Mouse (Mus musculus): ENCODE results near the gene Hipk3. TPM values are rescaled to one million over a fixed set of nuclear protein-coding genes. Genes with fewer than 3 reads are reported as not detected.

Hipk3 gene
- polyA plus RNA-seq, 1 experiment from 2014 or later, result 8.8 TPM

DNA sequence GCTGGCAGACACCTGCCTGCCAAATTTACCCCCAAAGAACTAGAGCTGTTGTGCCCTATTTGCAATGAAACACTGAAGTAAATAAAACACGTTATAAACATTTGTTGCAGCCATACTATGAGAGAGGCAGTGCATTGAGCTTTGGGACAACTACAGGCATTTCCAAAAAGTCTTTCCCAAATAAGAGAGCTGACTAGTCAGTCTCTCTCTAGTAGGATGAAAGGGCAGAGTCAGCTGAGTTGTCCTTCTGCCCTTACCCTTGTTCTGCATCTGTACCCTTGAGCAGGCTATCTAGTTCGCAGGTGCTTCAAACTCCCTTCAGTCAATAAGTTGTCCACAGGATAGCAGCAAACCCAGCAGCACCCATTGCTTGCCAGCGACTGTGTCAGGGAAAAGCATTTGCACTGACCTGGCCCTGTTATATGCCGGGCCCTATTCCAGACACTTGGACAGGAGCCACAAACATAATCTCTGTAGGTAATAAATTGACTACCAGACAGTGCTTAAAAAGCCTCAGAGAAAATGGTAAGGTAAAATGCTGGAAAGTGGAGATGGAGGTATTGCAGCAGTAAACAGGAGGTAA is 83.2 kb downstream of the Hipk3 start, which contains the start of gene D430041D05Rik:
D430041D05Rik (minus strand) TSS at position 51 of the 583 bp plus-strand sequence.
- Histone ChIP-seq H3K27me3 (ENCODE audit: control insufficient read depth, insufficient read depth, low read length) (peaks cover 3% of the 10 kb centered on the region; the same call in 1 of the 2 replicates), H3K9ac (ENCODE audit: low read length) (peak within 1 kb of the TSS; percentile 48), H3K9me3 (ENCODE audit: control insufficient read depth, low read length) (no peaks in the 10 kb centered on the region), H3K4me1 (replicated peaks; ENCODE audit: control insufficient read depth, insufficient read depth) (0 out of 2 replicates have a peak, but pooled peaks cover 3% of the 10 kb centered on the region), H3K4me2 (replicated peaks; ENCODE audit: low read depth) (peak within 1 kb of the TSS; percentile 100), H3K4me3 (ENCODE audit: low read depth, low read length) (peak within 1 kb of the TSS; percentile 53), H3K27ac (replicated peaks) (no peak within 1 kb of the TSS), H3K36me3 (ENCODE audit: control insufficient read depth, insufficient read depth, low read length) (no peaks in the 10 kb centered on the region)
- no peak for DNase-seq (ENCODE audit: low spot score)
- TF ChIP-seq EP300 (optimal IDR thresholded peaks at IDR 0.05) (no peak), CTCF (IDR thresholded peaks at IDR 0.05; ENCODE audit: low read depth) (no peak)
- no peak for ATAC-seq (ENCODE audit: low FRiP score, low TSS enrichment)
- 59% methylated on average over 4 of the region's 4 CpGs for WGBS

DNA sequence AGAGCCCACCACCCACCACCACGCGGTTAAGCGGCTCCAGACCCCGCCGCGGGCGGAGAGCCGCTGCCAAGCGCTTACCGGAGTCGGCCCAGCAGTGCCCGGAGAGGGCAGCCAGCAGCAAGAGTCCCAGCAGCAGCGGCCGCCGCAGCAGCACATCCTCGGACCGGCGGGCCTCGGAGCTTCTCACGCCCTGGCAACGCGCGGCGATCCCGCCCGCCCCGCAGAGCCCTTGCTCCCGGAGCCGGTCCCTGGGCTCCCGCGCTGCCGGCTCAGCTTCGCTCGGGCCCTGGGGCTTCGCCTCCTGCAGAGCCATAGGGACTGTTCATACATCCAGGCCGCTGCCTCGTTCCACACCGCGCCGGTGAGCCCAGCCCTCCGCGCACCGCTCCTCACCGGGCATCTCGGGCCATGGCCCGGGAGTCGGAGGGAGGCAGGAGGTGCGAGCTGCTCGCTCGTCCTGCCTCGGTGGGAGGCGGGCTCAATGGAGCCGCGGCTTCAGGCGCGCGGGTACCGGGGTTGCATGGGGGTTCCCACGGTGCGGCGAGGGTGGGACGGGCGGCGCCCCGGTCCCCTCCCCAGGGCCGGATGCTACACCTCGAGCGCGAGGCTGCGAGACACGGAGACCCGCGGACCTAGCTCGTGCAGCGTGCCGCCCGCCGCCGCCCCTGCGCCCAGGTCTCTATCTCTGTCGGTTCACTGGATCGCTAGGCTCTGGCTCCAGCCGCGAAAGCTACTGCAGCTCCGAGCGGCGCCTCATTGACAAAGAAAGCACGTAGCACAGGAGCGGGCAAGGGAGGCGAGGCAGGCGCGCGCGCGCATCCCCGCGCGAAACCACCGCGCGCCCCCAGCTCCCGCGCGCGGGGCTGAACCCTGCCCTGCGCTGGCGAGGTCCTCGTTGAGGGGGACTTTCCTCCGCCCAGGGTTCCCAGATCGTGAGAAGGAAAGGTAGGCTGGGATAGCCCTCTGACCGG is 84.1 kb downstream of the Hipk3 start:
- Histone ChIP-seq H3K27me3 (ENCODE audit: control insufficient read depth, insufficient read depth, low read length) (peaks cover 3% of the 10 kb centered on the region; the same call in 1 of the 2 replicates), H3K9me3 (ENCODE audit: control insufficient read depth, low read length) (no peaks in the 10 kb centered on the region), H3K9ac (ENCODE audit: low read length) (peak overlapping the region; percentile 48), H3K36me3 (ENCODE audit: control insufficient read depth, insufficient read depth, low read length) (no peaks in the 10 kb centered on the region), H3K27ac (replicated peaks) (no peak overlapping the region), H3K4me3 (ENCODE audit: low read depth, low read length) (peak overlapping the region; percentile 53), H3K4me2 (replicated peaks; ENCODE audit: low read depth) (peak overlapping the region; percentile 100), H3K4me1 (replicated peaks; ENCODE audit: control insufficient read depth, insufficient read depth) (0 out of 2 replicates have a peak, but pooled peaks cover 3% of the 10 kb centered on the region)
- ATAC-seq (ENCODE audit: low FRiP score, low TSS enrichment) (peak; percentile 61), DNase-seq (ENCODE audit: low spot score) (peak; percentile 33)
- whole genome bisulfite sequencing, result under 1% methylated on average over 111 of the region's 111 CpGs
- TF ChIP-seq EP300 (optimal IDR thresholded peaks at IDR 0.05), result no peak
- TF ChIP-seq CTCF (IDR thresholded peaks at IDR 0.05; ENCODE audit: low read depth), result no peak

DNA sequence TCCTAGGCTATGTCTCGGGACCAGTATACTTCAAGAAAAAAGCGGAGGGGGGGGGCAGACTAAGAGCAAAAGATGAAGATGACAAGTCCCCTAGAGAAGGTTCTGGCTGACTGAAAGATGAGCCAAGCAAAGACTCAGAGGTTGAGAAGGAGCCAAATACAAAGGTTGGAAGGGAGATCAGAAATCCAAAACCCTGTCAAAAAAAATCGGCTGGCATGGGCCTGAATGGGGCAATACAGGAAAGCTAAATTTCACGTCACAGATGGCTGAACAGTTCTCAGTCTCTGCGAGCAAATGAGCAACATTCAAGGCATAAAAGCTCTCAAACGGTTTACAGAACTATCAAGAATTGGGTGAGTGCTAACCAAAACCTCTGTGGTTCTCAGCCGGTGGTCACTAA is 85.9 kb downstream of the Hipk3 start:
- H3K27ac ChIP-seq (replicated peaks), result no peak overlapping the region
- 82% methylated on average over 7 of the region's 7 CpGs for WGBS
- ATAC-seq (ENCODE audit: low FRiP score, low TSS enrichment) (no peak), DNase-seq (ENCODE audit: low spot score) (no peak)
- no peaks in the 10 kb centered on the region for H3K9me3 ChIP-seq (ENCODE audit: control insufficient read depth, low read length)
- TF ChIP-seq EP300 (optimal IDR thresholded peaks at IDR 0.05) (no peak), CTCF (IDR thresholded peaks at IDR 0.05; ENCODE audit: low read depth) (no peak)
- H3K36me3 ChIP-seq (ENCODE audit: control insufficient read depth, insufficient read depth, low read length), result no peaks in the 10 kb centered on the region
- H3K4me2 ChIP-seq (replicated peaks; ENCODE audit: low read depth), result no peak overlapping the region
- H3K9ac ChIP-seq (ENCODE audit: low read length), result no peak overlapping the region
- peaks cover 3% of the 10 kb centered on the region; the same call in 1 of the 2 replicates for H3K27me3 ChIP-seq (ENCODE audit: control insufficient read depth, insufficient read depth, low read length)
- 0 out of 2 replicates have a peak, but pooled peaks cover 3% of the 10 kb centered on the region for H3K4me1 ChIP-seq (replicated peaks; ENCODE audit: control insufficient read depth, insufficient read depth)
- H3K4me3 ChIP-seq (ENCODE audit: low read depth, low read length), result no peak overlapping the region

DNA sequence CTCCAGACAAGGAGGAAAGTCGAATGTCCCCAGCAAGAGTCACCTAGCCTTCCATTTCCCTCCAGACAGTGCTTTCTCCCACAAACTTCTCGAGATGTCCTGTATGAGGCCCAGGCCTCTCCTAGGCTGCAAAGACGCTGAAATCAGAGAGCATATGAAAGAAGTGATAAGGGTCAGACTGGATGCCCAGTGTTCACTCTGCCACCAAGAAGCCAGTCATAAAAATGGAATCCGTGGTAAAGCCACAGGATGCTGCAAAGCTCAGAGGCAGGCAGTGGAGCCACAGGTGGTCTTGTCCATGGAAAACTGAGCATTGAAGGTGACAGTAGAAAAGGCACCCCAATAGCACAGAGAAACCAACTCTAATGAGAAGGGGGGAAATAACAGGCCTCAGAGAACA is 86.3 kb downstream of the Hipk3 start:
- no peak overlapping the region for H3K27ac ChIP-seq (replicated peaks)
- TF ChIP-seq EP300 (optimal IDR thresholded peaks at IDR 0.05) (no peak), CTCF (IDR thresholded peaks at IDR 0.05; ENCODE audit: low read depth) (no peak)
- no peak overlapping the region for H3K4me2 ChIP-seq (replicated peaks; ENCODE audit: low read depth)
- ATAC-seq (ENCODE audit: low FRiP score, low TSS enrichment) (no peak), DNase-seq (ENCODE audit: low spot score) (no peak)
- 0 out of 2 replicates have a peak, but pooled peaks cover 3% of the 10 kb centered on the region for H3K4me1 ChIP-seq (replicated peaks; ENCODE audit: control insufficient read depth, insufficient read depth)
- H3K4me3 ChIP-seq (ENCODE audit: low read depth, low read length), result no peak overlapping the region
- H3K36me3 ChIP-seq (ENCODE audit: control insufficient read depth, insufficient read depth, low read length), result no peaks in the 10 kb centered on the region
- 73% methylated on average over 4 of the region's 4 CpGs for WGBS
- no peak overlapping the region for H3K9ac ChIP-seq (ENCODE audit: low read length)
- no peaks in the 10 kb centered on the region for H3K9me3 ChIP-seq (ENCODE audit: control insufficient read depth, low read length)
- peaks cover 3% of the 10 kb centered on the region; the same call in 1 of the 2 replicates for H3K27me3 ChIP-seq (ENCODE audit: control insufficient read depth, insufficient read depth, low read length)

DNA sequence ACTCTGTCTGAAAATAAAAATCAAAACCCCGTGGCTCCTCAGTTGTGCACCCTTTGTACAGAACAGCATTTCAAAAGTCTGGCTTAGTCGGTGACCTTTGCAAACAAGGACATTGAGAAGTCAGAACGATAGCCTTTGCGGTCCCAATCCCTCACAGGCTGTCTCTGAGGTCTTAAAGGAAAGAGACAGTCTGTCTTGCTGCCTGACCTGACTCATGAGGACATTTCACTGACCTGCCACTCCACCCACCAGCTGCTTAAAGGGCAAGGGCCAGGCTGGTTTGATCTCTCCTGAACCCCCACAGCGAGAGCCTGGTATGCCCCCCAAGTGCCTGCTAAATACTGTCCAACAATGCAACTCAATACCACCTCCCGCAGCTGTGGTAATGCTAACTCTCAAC is 90.2 kb downstream of the Hipk3 start:
- Histone ChIP-seq H3K4me1 (replicated peaks; ENCODE audit: control insufficient read depth, insufficient read depth) (no peaks in the 10 kb centered on the region), H3K27me3 (ENCODE audit: control insufficient read depth, insufficient read depth, low read length) (peaks cover 3% of the 10 kb centered on the region; the same call in 1 of the 2 replicates), H3K27ac (replicated peaks) (no peak overlapping the region), H3K9me3 (ENCODE audit: control insufficient read depth, low read length) (no peaks in the 10 kb centered on the region), H3K9ac (ENCODE audit: low read length) (no peak overlapping the region), H3K4me2 (replicated peaks; ENCODE audit: low read depth) (no peak overlapping the region), H3K36me3 (ENCODE audit: control insufficient read depth, insufficient read depth, low read length) (no peaks in the 10 kb centered on the region), H3K4me3 (ENCODE audit: low read depth, low read length) (no peak overlapping the region)
- DNase-seq (ENCODE audit: low spot score), result no peak
- WGBS, result 81% methylated on average over 6 of the region's 6 CpGs
- ATAC-seq (ENCODE audit: low FRiP score, low TSS enrichment), result no peak
- TF ChIP-seq EP300 (optimal IDR thresholded peaks at IDR 0.05) (no peak), CTCF (IDR thresholded peaks at IDR 0.05; ENCODE audit: low read depth) (no peak)
